ENCODE assay signal across 9 mouse cellular contexts in genomic region chr6:51467649-51468048, GRCm38 (mm10). TPM values are rescaled to one million over a fixed set of nuclear protein-coding genes. Genes with fewer than 3 reads are reported as not detected.
DNase-seq lines count a peak whose midpoint lies in the region; ATAC-seq and TF ChIP-seq lines count a peak whose summit lies in the region.
"Had no signal": no experiment of that assay in that cellular context is flagged by ENCODE, and none has a peak within 500 bp of the region (broad histone marks: within the 10 kb centered on the region; RNA-seq: fewer than 3 reads in every experiment).

No protein-coding gene starts in this region.

- TF ChIP-seq CTCF in kidney, postnatal 0 days (IDR thresholded peaks at IDR 0.05; ENCODE audit: low read depth), result peak; percentile 60
- TF ChIP-seq CTCF in brain, embryonic 14.5 days (IDR thresholded peaks at IDR 0.05; ENCODE audit: borderline replicate concordance, extremely low read depth, insufficient read depth, insufficient read length), result no peak
- peak; percentile 60 for TF ChIP-seq CTCF in intestine, postnatal 0 days (IDR thresholded peaks at IDR 0.05; ENCODE audit: low read depth)

- TF ChIP-seq POLR2A in brain, embryonic 14.5 days (IDR thresholded peaks at IDR 0.05; ENCODE audit: borderline replicate concordance, extremely low read depth, insufficient read depth, insufficient read length, poor library complexity, severe bottlenecking), result no peak

- H3K9me3 ChIP-seq in kidney, postnatal 0 days (replicated peaks; ENCODE audit: low read length), result no peaks in the 10 kb centered on the region
- H3K9me3 ChIP-seq in intestine, postnatal 0 days (ENCODE audit: control insufficient read depth), result no peaks in the 10 kb centered on the region
- H3K9me3 ChIP-seq in neural tube, embryonic 14.5 days (ENCODE audit: control insufficient read depth, low read length), result no peaks in the 10 kb centered on the region

- H3K9ac ChIP-seq in kidney, postnatal 0 days (ENCODE audit: low read depth, low read length), result 0 out of 2 replicates have a peak overlapping the region, but pooled peaks have one; percentile 31
- H3K9ac ChIP-seq in intestine, postnatal 0 days (ENCODE audit: low read depth, low read length), result no peak overlapping the region
- 0 out of 2 replicates have a peak overlapping the region, but pooled peaks have one; percentile 41 for H3K9ac ChIP-seq in neural tube, embryonic 14.5 days (replicated peaks; ENCODE audit: low read depth, low read length)

- H3K4me3 ChIP-seq in kidney, postnatal 0 days (replicated peaks; ENCODE audit: low read depth, low read length), result peak overlapping the region; percentile 100
- peak overlapping the region; percentile 89 for H3K4me3 ChIP-seq in intestine, postnatal 0 days (ENCODE audit: low read depth, low read length)
- H3K4me3 ChIP-seq in neural tube, embryonic 14.5 days (ENCODE audit: low read depth, low read length), result peak overlapping the region; percentile 100

- peaks cover 25% of the 10 kb centered on the region for H3K36me3 ChIP-seq in kidney, postnatal 0 days (ENCODE audit: insufficient read depth, low read length)
- H3K36me3 ChIP-seq in intestine, postnatal 0 days (ENCODE audit: control insufficient read depth, insufficient read depth), result peaks cover 32% of the 10 kb centered on the region
- H3K36me3 ChIP-seq in neural tube, embryonic 14.5 days (ENCODE audit: control insufficient read depth, insufficient read depth, low read length), result peaks cover 42% of the 10 kb centered on the region

- H3K4me2 ChIP-seq in kidney, postnatal 0 days (ENCODE audit: low read length), result peak overlapping the region; percentile 61
- H3K4me2 ChIP-seq in intestine, postnatal 0 days (replicated peaks; ENCODE audit: low read depth), result peak overlapping the region; percentile 62
- H3K4me2 ChIP-seq in neural tube, embryonic 14.5 days (ENCODE audit: low read depth, low read length), result peak overlapping the region; percentile 62

- no peaks in the 10 kb centered on the region for H3K27me3 ChIP-seq in kidney, postnatal 0 days (ENCODE audit: insufficient read depth, low read length)
- no peaks in the 10 kb centered on the region for H3K27me3 ChIP-seq in intestine, postnatal 0 days (replicated peaks; ENCODE audit: control insufficient read depth, insufficient read depth, low read length)
- no peaks in the 10 kb centered on the region; the same call in 1 of the 2 replicates for H3K27me3 ChIP-seq in neural tube, embryonic 14.5 days (ENCODE audit: control insufficient read depth, insufficient read depth, low read length)

- no peak for ATAC-seq in kidney, postnatal 0 days (replicated peaks; ENCODE audit: low FRiP score, low read depth)
- no peak for ATAC-seq in intestine, postnatal 0 days
- ATAC-seq in neural tube, embryonic 14.5 days (ENCODE audit: low read depth), result no peak

- H3K4me1 ChIP-seq in kidney, postnatal 0 days (replicated peaks; ENCODE audit: insufficient read depth, low read length), result peaks cover 14% of the 10 kb centered on the region; the same call in 1 of the 2 replicates
- H3K4me1 ChIP-seq in intestine, postnatal 0 days (replicated peaks; ENCODE audit: control insufficient read depth, insufficient read depth, low read length), result no peaks in the 10 kb centered on the region
- H3K4me1 ChIP-seq in neural tube, embryonic 14.5 days (ENCODE audit: control insufficient read depth, insufficient read depth, low read length), result peaks cover 27% of the 10 kb centered on the region

- DNase-seq in kidney, postnatal 0 days (ENCODE audit: low spot score), result peak; percentile 88
- DNase-seq in kidney, postnatal 14 days, result no peak
- DNase-seq in brain, embryonic 14.5 days (ENCODE audit: low read depth), result peak; percentile 67
- no peak for DNase-seq in right cerebral cortex, adult 2 months (ENCODE audit: low spot score in 2 of 2)
- no peak for DNase-seq in left cerebral cortex, adult 11 months (ENCODE audit: low spot score)
- no peak for DNase-seq in gastrocnemius, adult 8-10 months (ENCODE audit: low spot score in 2 of 2)
- DNase-seq: cerebellum, postnatal 36 days had no signal

- H3K27ac ChIP-seq in kidney, postnatal 0 days, result no peak overlapping the region
- no peak overlapping the region for H3K27ac ChIP-seq in intestine, postnatal 0 days (ENCODE audit: low read depth, low read length)
- H3K27ac ChIP-seq in neural tube, embryonic 14.5 days (ENCODE audit: low read depth, low read length), result no peak overlapping the region

- WGBS in kidney, postnatal 0 days, result under 1% methylated on average over 2 of the region's 2 CpGs
- under 1% methylated on average over 2 of the region's 2 CpGs for WGBS in intestine, postnatal 0 days
- under 1% methylated on average over 2 of the region's 2 CpGs for WGBS in neural tube, embryonic 14.5 days

RNA-seq across cellular contexts. Expression of gene Hnrnpa2b1, which starts 2.0 kb away (rescaled TPM):
- polyA plus RNA-seq in kidney, postnatal 0 days (2015; fragmentation: Nextera tagmentation; extraction: Ambion mirVana), result 1,374 and 1,518 TPM in 2 replicates
- polyA plus RNA-seq in brain, embryonic 14.5 days (2012; rRNA removed), result 1,280 and 1,328 TPM in 2 replicates
- 654 and 678 TPM in 2 replicates for polyA plus RNA-seq in intestine, postnatal 0 days (2015; fragmentation: Nextera tagmentation; extraction: Ambion mirVana)
- 791 and 971 TPM in 2 replicates for polyA plus RNA-seq in neural tube, embryonic 14.5 days (2014; fragmentation: Nextera tagmentation; extraction: Ambion mirVana)
- 100 to 1,000 TPM; 250 to 326 (median 277) TPM for total RNA-seq in gastrocnemius, adult 8-10 months (2022)

RNA-seq across cellular contexts. Expression of gene Cbx3, which starts 2.5 kb away (rescaled TPM):
- 445 and 447 TPM in 2 replicates for polyA plus RNA-seq in kidney, postnatal 0 days (2015; fragmentation: Nextera tagmentation; extraction: Ambion mirVana)
- polyA plus RNA-seq in brain, embryonic 14.5 days (2012; rRNA removed), result 138 and 155 TPM in 2 replicates
- 168 and 172 TPM in 2 replicates for polyA plus RNA-seq in intestine, postnatal 0 days (2015; fragmentation: Nextera tagmentation; extraction: Ambion mirVana)
- polyA plus RNA-seq in neural tube, embryonic 14.5 days (2014; fragmentation: Nextera tagmentation; extraction: Ambion mirVana), result 360 and 386 TPM in 2 replicates
- 10 to 100 TPM; 42.8 to 52.3 (median 46.3) TPM for total RNA-seq in gastrocnemius, adult 8-10 months (2022)

RNA-seq across cellular contexts. Expression of gene Nfe2l3, which starts 35.2 kb away (rescaled TPM):
- polyA plus RNA-seq in kidney, postnatal 0 days (2015; fragmentation: Nextera tagmentation; extraction: Ambion mirVana), result 4.0 and 5.0 TPM in 2 replicates
- polyA plus RNA-seq in brain, embryonic 14.5 days (2012; rRNA removed), result 6.5 and 9.4 TPM in 2 replicates
- polyA plus RNA-seq in intestine, postnatal 0 days (2015; fragmentation: Nextera tagmentation; extraction: Ambion mirVana), result 0.99 and 1.1 TPM in 2 replicates
- 4.2 and 4.6 TPM in 2 replicates for polyA plus RNA-seq in neural tube, embryonic 14.5 days (2014; fragmentation: Nextera tagmentation; extraction: Ambion mirVana)
- not detected for total RNA-seq in gastrocnemius, adult 8-10 months (2022)

RNA-seq across cellular contexts. Expression of gene Snx10, which starts 56.1 kb away (rescaled TPM):
- 15.0 and 15.6 TPM in 2 replicates for polyA plus RNA-seq in kidney, postnatal 0 days (2015; fragmentation: Nextera tagmentation; extraction: Ambion mirVana)
- 16.5 and 23.0 TPM in 2 replicates for polyA plus RNA-seq in brain, embryonic 14.5 days (2012; rRNA removed)
- 8.4 and 10.1 TPM in 2 replicates for polyA plus RNA-seq in intestine, postnatal 0 days (2015; fragmentation: Nextera tagmentation; extraction: Ambion mirVana)
- 62.4 and 63.9 TPM in 2 replicates for polyA plus RNA-seq in neural tube, embryonic 14.5 days (2014; fragmentation: Nextera tagmentation; extraction: Ambion mirVana)
- 10 to 100 TPM in 1 of 4 experiments, 1 to 10 TPM in 3; 6.1 to 11.6 (median 7.5) TPM for total RNA-seq in gastrocnemius, adult 8-10 months (2022)

Comparison
In these comparisons a context has a peak if more than half of its experiments do, and no peak if none do; other contexts are left out.
1. DNase-seq: peak in kidney, postnatal 0 days (single experiment) and brain, embryonic 14.5 days (single experiment); none in kidney, postnatal 14 days (single experiment), right cerebral cortex, adult 2 months (0 of 2), left cerebral cortex, adult 11 months (single experiment) and gastrocnemius, adult 8-10 months (0 of 2).
2. Peak in every context shown above with its lines, with median percentiles within 50 percentile points of each other: H3K4me2 ChIP-seq and H3K4me3 ChIP-seq.